Mouse (Mus musculus) CH12.LX (cell line): ENCODE measurements at regions not wholly inside any gene's neighbourhood (a gene's known extent, or its start where the extent isn't known, plus 50 kb on each side); places are given as distances from the start of the nearest gene placed in this dataset.

Experiments used
- CHD2 ChIP-seq: IDR thresholded peaks from 2 replicates; pipeline ENCODE4 v1.6.1; 2011; ENCODE audit warnings: low read length, improper control_type of control experiment
- CTCF ChIP-seq, 2 experiments: IDR thresholded peaks in 1 of 2; conservative IDR thresholded peaks in 1 of 2; 2 replicates each; pipeline ENCODE4 v1.5.1; 2011 to 2012; ENCODE audit warnings: low read depth in 2 of 2, low read length in 2 of 2, improper control_type of control experiment in 1 of 2, inconsistent platforms in 1 of 2, mild to moderate bottlenecking in 1 of 2, moderate library complexity in 1 of 2
- EP300 ChIP-seq: IDR thresholded peaks from 2 replicates; pipeline ENCODE4 v1.6.1; 2011; ENCODE audit warnings: low read length, improper control_type of control experiment
- IRF4 ChIP-seq: IDR thresholded peaks from 2 replicates; pipeline ENCODE4 v1.6.1; 2014; ENCODE audit warnings: low read depth, mild to moderate bottlenecking, inconsistent platforms, low read length, improper control_type of control experiment
- MEF2A ChIP-seq: IDR thresholded peaks from 2 replicates; pipeline ENCODE4 v1.6.1; 2014; ENCODE audit warnings: low read depth, mild to moderate bottlenecking, inconsistent platforms, low read length, improper control_type of control experiment, borderline replicate concordance
- NELFE ChIP-seq: IDR thresholded peaks from 2 replicates; pipeline ENCODE4 v1.6.1; 2011; ENCODE audit warnings: low read depth, low read length, improper control_type of control experiment
- POLR2A ChIP-seq: IDR thresholded peaks from 2 replicates; pipeline ENCODE4 v1.6.1; 2011; ENCODE audit warnings: low read depth, mild to moderate bottlenecking, improper control_type of control experiment, low read length
- POLR2AphosphoS2 ChIP-seq: IDR thresholded peaks from 2 replicates; pipeline ENCODE4 v1.6.1; 2011; ENCODE audit warnings: low read depth, low read length, improper control_type of control experiment
- RCOR1 ChIP-seq: conservative IDR thresholded peaks from 2 replicates; pipeline ENCODE4 v1.6.1; 2012; ENCODE audit warnings: low read depth, mild to moderate bottlenecking, inconsistent platforms, low read length, improper control_type of control experiment
- TCF12 ChIP-seq: IDR thresholded peaks from 2 replicates; pipeline ENCODE4 v1.6.1; 2014; ENCODE audit warnings: low read depth, mild to moderate bottlenecking, inconsistent platforms, low read length, improper control_type of control experiment

- no peak for TF ChIP-seq CTCF (conservative IDR thresholded peaks at IDR 0.05 in 1 of 2, IDR thresholded peaks at IDR 0.05 in 1 of 2; ENCODE audit: low read depth in 2 of 2, low read length in 2 of 2)
- no peak for TF ChIP-seq EP300
- no peak for TF ChIP-seq NELFE
- no peak for TF ChIP-seq RCOR1
- TF ChIP-seq TCF12: no peak
- no peak for TF ChIP-seq POLR2A
- no peak for TF ChIP-seq MEF2A
- TF ChIP-seq IRF4: no peak
- no peak for TF ChIP-seq POLR2AphosphoS2
- no peak for TF ChIP-seq CHD2
Measured at GRCm38 (mm10) chr3:150236946-150237600, 1200.6 kb upstream of the Adgrl4 start.
